Mouse (Mus musculus) liver, embryonic 11.5 days (tissue): ENCODE data around the gene Tst. TPM values are rescaled to one million over a fixed set of nuclear protein-coding genes. Genes with fewer than 3 reads are reported as not detected.

Experiments used
- ATAC-seq: fragments of 200-750 bp; cut with Nextera tagmentation; replicated peaks from 2 replicates; pipeline ENCODE4 v1.8.0; 2017; ENCODE audit warnings: moderate number of reproducible peaks, mild to moderate bottlenecking, moderate TSS enrichment, moderate library complexity; ENCODE audit not compliant: low FRiP score
- DNase-seq: peaks from one replicate; pipeline ENCODE4 v3.0.0-alpha.2; 2017; ENCODE audit warnings: low spot score
- H3K27ac ChIP-seq: fragments of 300-500 bp; sonication (generic); 2 replicates; pipeline ENCODE4 v1.5.1; 2014; ENCODE audit warnings: mild to moderate bottlenecking, low read depth, low read length, control low read depth
- H3K27me3 ChIP-seq: fragments of 300-500 bp; sonication (generic); replicated peaks from 2 replicates; pipeline ENCODE4 v1.6.1; 2014; ENCODE audit warnings: low read length, mixed read lengths; ENCODE audit not compliant: control insufficient read depth, insufficient read depth
- H3K36me3 ChIP-seq: fragments of 300-500 bp; sonication (generic); 2 replicates; pipeline ENCODE4 v1.6.1; 2014; ENCODE audit warnings: mild to moderate bottlenecking, low read length, moderate library complexity, mixed read lengths; ENCODE audit not compliant: control insufficient read depth, insufficient read depth
- H3K4me1 ChIP-seq: fragments of 300-500 bp; sonication (generic); replicated peaks from 2 replicates; pipeline ENCODE4 v1.6.1; 2014; ENCODE audit warnings: low read length, mixed read lengths; ENCODE audit not compliant: control insufficient read depth, insufficient read depth
- H3K4me2 ChIP-seq: fragments of 300-500 bp; sonication (generic); 2 replicates; pipeline ENCODE4 v1.6.1; 2014; ENCODE audit warnings: mild to moderate bottlenecking, control low read depth, moderate library complexity
- H3K4me3 ChIP-seq: fragments of 300-500 bp; sonication (generic); 2 replicates; pipeline ENCODE4 v1.5.1; 2014; ENCODE audit warnings: low read depth, low read length, control low read depth
- H3K9ac ChIP-seq: fragments of 300-500 bp; sonication (generic); 2 replicates; pipeline ENCODE4 v1.6.1; 2014; ENCODE audit warnings: low read depth, low read length, control low read depth
- H3K9me3 ChIP-seq: fragments of 300-500 bp; sonication (generic); 2 replicates; pipeline ENCODE4 v1.6.1; 2016; ENCODE audit warnings: low read length, inconsistent platforms, mixed read lengths; ENCODE audit not compliant: control insufficient read depth
- WGBS: fragments of 180-500 bp; shearing (Covaris S2); extraction: QIAGEN DNeasy Blood & Tissue Kit; methylation state at CpG from one replicate; pipeline ENCODE4 v1.1.7; 2014; 5-methylcytosine and 5-hydroxymethylcytosine counted together
- polyA plus RNA-seq: library from polyadenylated mRNA; unstranded; fragments of >200 nt; fragmentation: Nextera tagmentation; extraction: Ambion mirVana; gene quantifications from 2 replicates; pipeline ENCODE4 v1.2.1, GENCODE M21; 2014

Gene Tst
- polyA plus RNA-seq, 1 experiment from 2014 or later: 98.9 TPM

DNA sequence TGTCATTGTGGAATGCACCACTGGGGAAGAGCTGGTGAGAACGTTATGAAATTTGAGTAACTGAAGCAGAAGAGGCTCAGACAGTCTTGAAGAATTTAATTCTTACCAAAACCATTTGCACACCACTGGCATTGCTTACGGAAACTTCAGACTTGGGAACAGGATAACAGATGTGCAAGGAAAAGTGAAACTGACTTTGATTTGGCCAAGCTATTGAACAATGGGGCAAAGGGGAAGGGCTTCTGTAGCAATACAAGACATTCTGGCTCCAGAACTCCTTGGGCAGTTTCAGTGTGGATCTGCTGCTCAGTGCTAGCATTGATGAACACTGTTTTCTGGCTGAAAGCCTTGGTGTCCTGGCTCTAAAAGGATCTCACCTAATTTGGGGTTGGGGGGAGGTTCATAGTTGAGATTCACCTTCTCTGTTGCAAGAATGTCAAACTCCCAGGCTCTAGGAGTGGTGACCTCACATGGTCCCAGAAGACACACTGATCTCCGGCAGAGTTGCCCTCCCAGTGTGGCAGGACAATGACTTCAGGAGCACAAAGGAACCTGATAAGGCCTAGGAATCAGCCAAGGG lies 54.0 kb downstream of the Tst start:
- WGBS: 53% methylated on average over 3 of the region's 3 CpGs
- no peak for DNase-seq
- no peaks in the 10 kb centered on the region for H3K36me3 ChIP-seq
- no peaks in the 10 kb centered on the region for H3K9me3 ChIP-seq
- no peak overlapping the region for H3K4me2 ChIP-seq
- H3K9ac ChIP-seq: no peak overlapping the region
- no peaks in the 10 kb centered on the region for H3K4me1 ChIP-seq
- H3K27ac ChIP-seq: no peak overlapping the region
- ATAC-seq: no peak
- H3K4me3 ChIP-seq: no peak overlapping the region
- no peaks in the 10 kb centered on the region for H3K27me3 ChIP-seq

Other genes with a start within 250 kb of the Tst start
- 57.8 and 60.5 TPM in 2 replicates for gene Ift27, start 231.8 kb downstream of the Tst start, polyA plus RNA-seq
- not detected in 2 replicates for gene Pvalb, start 199.5 kb downstream of the Tst start, polyA plus RNA-seq
- 18.8 and 19.8 TPM in 2 replicates for gene Ncf4, start 161.1 kb downstream of the Tst start, polyA plus RNA-seq
- 1.5 and 1.8 TPM in 2 replicates for gene Csf2rb2, start 100.2 kb downstream of the Tst start, polyA plus RNA-seq
- gene Csf2rb, start 80.2 kb downstream of the Tst start, polyA plus RNA-seq: 7.7 and 9.5 TPM in 2 replicates
- not detected in 2 replicates for gene Tex33, start 10.0 kb downstream of the Tst start, polyA plus RNA-seq
- 5.1 TPM in 2 replicates for gene Mpst, start 509 bp upstream of the Tst start, polyA plus RNA-seq
- gene Kctd17, start 22.7 kb upstream of the Tst start, polyA plus RNA-seq: 17.1 and 19.2 TPM in 2 replicates
- 7.0 and 7.9 TPM in 2 replicates for gene Tmprss6, start 62.7 kb upstream of the Tst start, polyA plus RNA-seq
- 0.07 and 0.31 TPM in 2 replicates for gene Il2rb, start 89.4 kb upstream of the Tst start, polyA plus RNA-seq
- gene C1qtnf6, start 125.5 kb upstream of the Tst start, polyA plus RNA-seq: 11.4 and 14.0 TPM in 2 replicates
- gene Sstr3, start 138.8 kb upstream of the Tst start, polyA plus RNA-seq: not detected in 2 replicates
- 124 and 126 TPM in 2 replicates for gene Rac2, start 166.9 kb upstream of the Tst start, polyA plus RNA-seq
- 7.8 and 9.5 TPM in 2 replicates for gene Cyth4, start 191.1 kb upstream of the Tst start, polyA plus RNA-seq